Mouse (Mus musculus) intestine, embryonic 14.5 days (tissue): ENCODE measurements around the gene Astn2. TPM values are rescaled to one million over a fixed set of nuclear protein-coding genes. Genes with fewer than 3 reads are reported as not detected.

Source experiments
- ATAC-seq: fragments of 200-750 bp; cut with Nextera tagmentation; replicated peaks from 2 replicates; pipeline ENCODE4 v1.8.0; 2017; ENCODE audit warnings: low read depth, moderate number of reproducible peaks, moderate TSS enrichment, moderate library complexity; ENCODE audit not compliant: low FRiP score, low TSS enrichment
- DNase-seq: peaks from one replicate; pipeline ENCODE4 v3.0.0-alpha.2; 2018; ENCODE audit warnings: low spot score
- H3K27ac ChIP-seq: fragments of 300-500 bp; sonication (generic); 2 replicates; pipeline ENCODE4 v1.5.1; 2014; ENCODE audit warnings: low read depth, mild to moderate bottlenecking, control low read depth
- H3K27me3 ChIP-seq: fragments of 300-500 bp; sonication (generic); replicated peaks from 2 replicates; pipeline ENCODE4 v1.6.1; 2014; ENCODE audit warnings: low read length, control low read depth; ENCODE audit not compliant: control insufficient read depth, insufficient read depth
- H3K36me3 ChIP-seq: fragments of 300-500 bp; sonication (generic); 2 replicates; pipeline ENCODE4 v1.6.1; 2014; ENCODE audit warnings: low read length, control low read depth; ENCODE audit not compliant: control insufficient read depth, insufficient read depth
- H3K4me1 ChIP-seq: fragments of 300-500 bp; sonication (generic); replicated peaks from 2 replicates; pipeline ENCODE4 v1.6.1; 2014; ENCODE audit warnings: low read length, control low read depth, mixed read lengths; ENCODE audit not compliant: control insufficient read depth, insufficient read depth
- H3K4me2 ChIP-seq: fragments of 300-500 bp; sonication (generic); 2 replicates; pipeline ENCODE4 v1.6.1; 2014; ENCODE audit warnings: low read length
- H3K4me3 ChIP-seq: fragments of 300-500 bp; sonication (generic); 2 replicates; pipeline ENCODE4 v1.5.1; 2014; ENCODE audit warnings: low read depth, low read length, control low read depth, mixed read lengths
- H3K9ac ChIP-seq: fragments of 300-500 bp; sonication (generic); 2 replicates; pipeline ENCODE4 v1.6.1; 2014; ENCODE audit warnings: mild to moderate bottlenecking, low read length
- H3K9me3 ChIP-seq: fragments of 300-500 bp; sonication (generic); 2 replicates; pipeline ENCODE4 v1.6.1; 2016; ENCODE audit warnings: low read length, control low read depth; ENCODE audit not compliant: control insufficient read depth
- WGBS: fragments of 180-500 bp; shearing (Covaris S2); extraction: QIAGEN DNeasy Blood & Tissue Kit; methylation state at CpG from one replicate; pipeline ENCODE4 v1.1.7; 2014; 5-methylcytosine and 5-hydroxymethylcytosine counted together
- polyA plus RNA-seq: library from polyadenylated mRNA; unstranded; fragments of >200 nt; fragmentation: Nextera tagmentation; extraction: Ambion mirVana; gene quantifications from 2 replicates; pipeline ENCODE4 v1.2.1, GENCODE M21; 2014

Astn2 gene
- polyA plus RNA-seq, 1 experiment from 2014 or later: 0.96 TPM

GRCm38 (mm10) chr4:65744088-65744610, 660.3 kb downstream of the Astn2 start:
- WGBS: 45% methylated on average over 5 of the region's 5 CpGs
- no peak for ATAC-seq

DNA sequence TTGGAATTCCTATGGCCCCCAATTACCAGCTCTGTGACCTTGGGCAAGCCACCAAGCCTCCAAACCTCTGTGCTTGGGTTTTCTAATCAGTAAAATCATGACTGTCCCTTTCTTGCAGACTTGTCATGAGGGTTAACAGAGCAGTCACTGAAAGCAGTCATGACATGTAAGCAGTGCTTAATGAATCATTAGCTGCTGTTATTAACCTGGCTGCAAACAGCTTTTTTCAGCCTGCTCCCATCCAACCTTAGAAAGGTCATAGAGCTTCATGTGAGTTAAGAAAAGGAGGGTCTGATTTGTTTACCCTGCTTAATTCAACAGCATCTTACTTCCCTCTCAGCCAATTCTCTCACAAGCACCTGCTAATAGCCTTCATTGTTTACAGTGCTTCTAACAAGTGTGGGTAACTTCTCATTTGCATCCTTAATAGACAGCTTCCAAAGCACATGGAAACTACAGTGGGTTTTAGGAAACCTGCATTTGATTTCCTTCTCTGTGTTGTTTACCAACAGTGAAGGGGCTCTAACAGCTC, 661.2 kb downstream of the Astn2 start:
- ATAC-seq: no peak
- Histone ChIP-seq H3K36me3 (no peaks in the 10 kb centered on the region), H3K27me3 (no peaks in the 10 kb centered on the region), H3K4me3 (no peak overlapping the region), H3K27ac (no peak overlapping the region), H3K9ac (no peak overlapping the region), H3K9me3 (no peaks in the 10 kb centered on the region), H3K4me2 (no peak overlapping the region), H3K4me1 (no peaks in the 10 kb centered on the region)
- DNase-seq: no peak

More at GRCm38 (mm10) chr4:65744088-65744610, 660.3 kb downstream of the Astn2 start:
- Histone ChIP-seq H3K27me3 (no peaks in the 10 kb centered on the region), H3K4me1 (no peaks in the 10 kb centered on the region), H3K36me3 (no peaks in the 10 kb centered on the region), H3K9ac (no peak overlapping the region), H3K9me3 (no peaks in the 10 kb centered on the region), H3K27ac (no peak overlapping the region), H3K4me3 (no peak overlapping the region), H3K4me2 (no peak overlapping the region)
- no peak for DNase-seq

GRCm38 (mm10) chr4:65724414-65724813, 680.0 kb downstream of the Astn2 start:
- Histone ChIP-seq H3K36me3 (no peaks in the 10 kb centered on the region), H3K4me3 (no peak overlapping the region), H3K4me2 (no peak overlapping the region), H3K9ac (no peak overlapping the region), H3K4me1 (no peaks in the 10 kb centered on the region), H3K27ac (no peak overlapping the region), H3K27me3 (no peaks in the 10 kb centered on the region), H3K9me3 (no peaks in the 10 kb centered on the region)
- 44% methylated on average over 6 of the region's 6 CpGs for WGBS
- DNase-seq (no peak), ATAC-seq (no peak)

GRCm38 (mm10) chr4:65719610-65720009, 684.8 kb downstream of the Astn2 start:
- DNase-seq (no peak), ATAC-seq (no peak)
- no peaks in the 10 kb centered on the region for H3K4me1 ChIP-seq
- H3K27ac ChIP-seq: no peak overlapping the region
- H3K4me3 ChIP-seq: no peak overlapping the region
- no peaks in the 10 kb centered on the region for H3K36me3 ChIP-seq
- WGBS: 78% methylated on average over 2 of the region's 2 CpGs
- H3K9me3 ChIP-seq: no peaks in the 10 kb centered on the region
- H3K9ac ChIP-seq: no peak overlapping the region
- H3K27me3 ChIP-seq: no peaks in the 10 kb centered on the region
- H3K4me2 ChIP-seq: no peak overlapping the region

GRCm38 (mm10) chr4:65717899-65718298, 686.5 kb downstream of the Astn2 start:
- no peaks in the 10 kb centered on the region for H3K9me3 ChIP-seq
- H3K4me1 ChIP-seq: no peaks in the 10 kb centered on the region
- H3K4me3 ChIP-seq: no peak overlapping the region
- ATAC-seq (no peak), DNase-seq (no peak)
- 81% methylated on average over 1 of the region's 1 CpGs for WGBS
- H3K27ac ChIP-seq: no peak overlapping the region
- H3K27me3 ChIP-seq: no peaks in the 10 kb centered on the region
- H3K4me2 ChIP-seq: no peak overlapping the region
- no peaks in the 10 kb centered on the region for H3K36me3 ChIP-seq
- no peak overlapping the region for H3K9ac ChIP-seq

DNA sequence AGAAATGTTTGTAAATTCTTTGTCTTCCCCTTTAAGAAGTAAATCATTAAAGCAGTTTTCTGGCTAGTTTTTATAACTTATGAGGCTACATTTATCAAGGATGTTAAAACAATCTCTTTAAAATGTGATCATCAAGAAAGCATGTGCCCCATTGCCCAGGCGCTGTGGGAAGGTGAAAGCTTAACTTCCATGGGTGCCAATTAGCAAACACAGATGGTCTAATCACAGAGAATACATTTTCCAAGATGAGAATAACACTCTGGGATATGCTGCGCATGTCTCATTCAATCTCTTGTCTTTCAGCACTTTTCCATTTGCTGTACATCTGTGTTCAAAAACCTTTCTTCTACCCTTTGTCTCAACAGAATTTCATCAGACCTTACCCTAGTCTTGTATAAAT, 688.3 kb downstream of the Astn2 start:
- no peaks in the 10 kb centered on the region for H3K27me3 ChIP-seq
- no peaks in the 10 kb centered on the region for H3K4me1 ChIP-seq
- H3K27ac ChIP-seq: no peak overlapping the region
- ATAC-seq (no peak), DNase-seq (no peak)
- H3K9me3 ChIP-seq: no peaks in the 10 kb centered on the region
- H3K4me2 ChIP-seq: no peak overlapping the region
- H3K36me3 ChIP-seq: no peaks in the 10 kb centered on the region
- no peak overlapping the region for H3K4me3 ChIP-seq
- no peak overlapping the region for H3K9ac ChIP-seq
- WGBS: 90% methylated on average over 2 of the region's 2 CpGs

DNA sequence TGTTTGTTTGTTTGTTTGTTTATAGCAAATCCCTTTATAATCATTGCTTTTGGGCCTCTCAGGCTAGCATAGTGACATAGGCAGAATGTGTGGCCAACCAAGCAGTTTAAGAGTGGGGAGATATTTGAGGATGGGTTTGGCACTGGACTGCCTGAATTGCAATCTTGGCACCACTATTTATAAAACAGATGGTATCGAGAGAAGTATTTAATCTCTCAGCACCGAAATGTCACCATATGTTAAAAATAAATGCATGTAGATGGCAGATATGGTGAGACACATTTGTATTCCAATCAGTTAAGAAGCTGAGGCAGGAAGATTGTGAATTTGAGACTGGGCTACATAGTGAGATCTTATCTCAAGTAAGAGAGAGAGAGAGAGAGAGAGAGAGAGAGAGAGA, 692.7 kb downstream of the Astn2 start:
- H3K36me3 ChIP-seq: no peaks in the 10 kb centered on the region
- no peaks in the 10 kb centered on the region for H3K9me3 ChIP-seq
- H3K4me2 ChIP-seq: no peak overlapping the region
- H3K4me3 ChIP-seq: no peak overlapping the region
- ATAC-seq (no peak), DNase-seq (no peak)
- H3K4me1 ChIP-seq: no peaks in the 10 kb centered on the region
- H3K9ac ChIP-seq: no peak overlapping the region
- H3K27ac ChIP-seq: no peak overlapping the region
- no peaks in the 10 kb centered on the region for H3K27me3 ChIP-seq
- 94% methylated on average over 2 of the region's 2 CpGs for WGBS

DNA sequence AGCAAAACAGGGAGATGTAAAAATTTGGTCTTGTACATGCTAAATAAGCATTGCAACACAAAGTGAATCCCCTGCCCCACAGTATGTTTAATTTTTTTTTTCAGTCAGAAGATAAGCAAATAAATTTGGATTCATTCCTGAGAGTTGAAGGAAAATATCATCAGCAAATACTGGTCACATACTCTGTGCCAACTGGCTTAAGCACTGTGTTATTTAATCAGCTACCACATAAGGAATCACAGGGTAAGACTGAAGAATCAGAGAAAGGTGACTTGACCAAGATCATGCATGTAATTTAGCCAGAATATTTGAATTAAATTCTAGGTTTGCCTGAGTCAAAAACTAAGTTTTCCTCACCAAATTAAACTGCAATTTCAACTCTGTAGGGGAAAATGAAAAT, 693.8 kb downstream of the Astn2 start:
- H3K4me3 ChIP-seq: no peak overlapping the region
- no peak overlapping the region for H3K4me2 ChIP-seq
- DNase-seq (no peak), ATAC-seq (no peak)
- H3K36me3 ChIP-seq: no peaks in the 10 kb centered on the region
- no peak overlapping the region for H3K9ac ChIP-seq
- no peak overlapping the region for H3K27ac ChIP-seq
- H3K27me3 ChIP-seq: no peaks in the 10 kb centered on the region
- no peaks in the 10 kb centered on the region for H3K4me1 ChIP-seq
- H3K9me3 ChIP-seq: no peaks in the 10 kb centered on the region

- H3K9ac ChIP-seq: no peak overlapping the region
- no peaks in the 10 kb centered on the region for H3K36me3 ChIP-seq
- no peaks in the 10 kb centered on the region for H3K9me3 ChIP-seq
- WGBS: 74% methylated on average over 4 of the region's 4 CpGs
- H3K4me2 ChIP-seq: no peak overlapping the region
- H3K27me3 ChIP-seq: no peaks in the 10 kb centered on the region
- no peak overlapping the region for H3K4me3 ChIP-seq
- ATAC-seq: no peak
- DNase-seq: no peak
- no peaks in the 10 kb centered on the region for H3K4me1 ChIP-seq
- H3K27ac ChIP-seq: no peak overlapping the region
These were observed 702.6 kb downstream of the Astn2 start for GRCm38 (mm10) chr4:65701848-65702247.
